Mouse (Mus musculus): ENCODE results near the gene Gm7030. TPM values are rescaled to one million over a fixed set of nuclear protein-coding genes. Genes with fewer than 3 reads are reported as not detected.
A peak's percentile ranks its signal among the peaks of the same experiment; 100 is the strongest.
"Not testable (repeated sequence)": the region's sequence is repeated elsewhere in the genome, so short reads cannot be mapped to it uniquely, and the experiment has no call there.

The Gm7030 gene
- polyA plus RNA-seq, 1 experiment from 2014 or later, result 2.1 TPM

DNA sequence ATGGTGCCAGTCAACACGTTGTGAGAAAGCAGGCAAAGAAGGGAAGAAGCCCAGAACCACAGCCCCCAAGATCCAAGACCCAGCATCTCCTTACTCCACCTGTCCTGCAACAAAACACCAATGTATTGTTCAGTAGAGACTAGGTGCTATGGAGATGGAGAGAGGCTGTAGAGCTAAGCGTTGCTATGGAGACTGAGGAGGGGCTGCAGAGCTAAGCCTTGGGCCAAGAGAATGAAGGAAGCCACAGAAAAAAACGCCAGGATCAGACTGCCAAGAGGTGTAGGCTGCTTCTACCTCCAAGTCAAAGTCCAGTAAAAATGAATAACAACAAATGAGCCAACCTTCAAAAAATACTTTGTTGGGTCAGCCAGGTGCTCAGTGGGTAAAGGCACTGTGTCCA, 12.7 kb downstream of the Gm7030 start:
- not testable (repeated sequence) for H3K4me3 ChIP-seq (ENCODE audit: low read length); H3K27me3 ChIP-seq (replicated peaks; ENCODE audit: control insufficient read depth, insufficient read depth, low read length); H3K36me3 ChIP-seq (ENCODE audit: control insufficient read depth, insufficient read depth, low read length); H3K9ac ChIP-seq (ENCODE audit: low read depth, low read length); H3K4me1 ChIP-seq (ENCODE audit: control insufficient read depth, insufficient read depth, low read length); ATAC-seq; H3K27ac ChIP-seq (ENCODE audit: low read length); H3K4me2 ChIP-seq (ENCODE audit: low read depth, low read length); H3K9me3 ChIP-seq (ENCODE audit: control insufficient read depth, low read length)
- WGBS, result 35% methylated on average over 3 of the region's 3 CpGs

- peak; percentile 58; the same call in 1 of the 2 replicates for ATAC-seq
- not testable (repeated sequence) for H3K9me3 ChIP-seq (ENCODE audit: control insufficient read depth, low read length); H3K27ac ChIP-seq (ENCODE audit: low read length); H3K4me3 ChIP-seq (ENCODE audit: low read length); H3K4me1 ChIP-seq (ENCODE audit: control insufficient read depth, insufficient read depth, low read length); H3K9ac ChIP-seq (ENCODE audit: low read depth, low read length); H3K4me2 ChIP-seq (ENCODE audit: low read depth, low read length); H3K36me3 ChIP-seq (ENCODE audit: control insufficient read depth, insufficient read depth, low read length)
- 18% methylated on average over 6 of the region's 6 CpGs for WGBS
- peaks cover 11% of the 10 kb centered on the region; the same call in 1 of the 2 replicates for H3K27me3 ChIP-seq (replicated peaks; ENCODE audit: control insufficient read depth, insufficient read depth, low read length)
Measured at GRCm38 (mm10) chr17:36113979-36114593, 15.1 kb downstream of the Gm7030 start.

DNA sequence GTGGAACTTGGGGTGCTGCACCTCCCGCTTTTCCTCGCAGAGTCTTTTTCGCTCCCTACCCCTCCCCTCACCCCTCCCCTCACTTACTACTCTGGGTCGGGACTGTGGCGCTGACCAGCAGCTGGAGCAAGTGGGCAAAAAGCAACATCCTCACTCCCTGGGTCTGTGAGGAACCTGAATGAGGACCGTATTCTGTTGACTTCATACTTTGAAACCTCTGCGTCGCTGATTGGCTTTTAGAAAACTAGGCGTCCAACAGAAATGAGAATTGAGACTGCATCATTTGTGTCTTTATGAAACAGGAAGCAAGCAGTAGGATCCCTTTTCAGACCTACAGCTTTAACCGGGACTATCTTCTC, 17.7 kb downstream of the Gm7030 start:
- not testable (repeated sequence) for H3K4me1 ChIP-seq (ENCODE audit: control insufficient read depth, insufficient read depth, low read length); H3K36me3 ChIP-seq (ENCODE audit: control insufficient read depth, insufficient read depth, low read length); H3K27ac ChIP-seq (ENCODE audit: low read length); H3K9me3 ChIP-seq (ENCODE audit: control insufficient read depth, low read length)
- WGBS, result 2% methylated on average over 10 of the region's 10 CpGs
- ATAC-seq, result peak; percentile 37
- peak overlapping the region; percentile 48 for H3K4me3 ChIP-seq (ENCODE audit: low read length)
- 0 out of 2 replicates have a peak overlapping the region, but pooled peaks have one; percentile 40 for H3K9ac ChIP-seq (ENCODE audit: low read depth, low read length)
- peaks cover 13% of the 10 kb centered on the region; the same call in 1 of the 2 replicates for H3K27me3 ChIP-seq (replicated peaks; ENCODE audit: control insufficient read depth, insufficient read depth, low read length)
- peak overlapping the region; percentile 91 for H3K4me2 ChIP-seq (ENCODE audit: low read depth, low read length)

DNA sequence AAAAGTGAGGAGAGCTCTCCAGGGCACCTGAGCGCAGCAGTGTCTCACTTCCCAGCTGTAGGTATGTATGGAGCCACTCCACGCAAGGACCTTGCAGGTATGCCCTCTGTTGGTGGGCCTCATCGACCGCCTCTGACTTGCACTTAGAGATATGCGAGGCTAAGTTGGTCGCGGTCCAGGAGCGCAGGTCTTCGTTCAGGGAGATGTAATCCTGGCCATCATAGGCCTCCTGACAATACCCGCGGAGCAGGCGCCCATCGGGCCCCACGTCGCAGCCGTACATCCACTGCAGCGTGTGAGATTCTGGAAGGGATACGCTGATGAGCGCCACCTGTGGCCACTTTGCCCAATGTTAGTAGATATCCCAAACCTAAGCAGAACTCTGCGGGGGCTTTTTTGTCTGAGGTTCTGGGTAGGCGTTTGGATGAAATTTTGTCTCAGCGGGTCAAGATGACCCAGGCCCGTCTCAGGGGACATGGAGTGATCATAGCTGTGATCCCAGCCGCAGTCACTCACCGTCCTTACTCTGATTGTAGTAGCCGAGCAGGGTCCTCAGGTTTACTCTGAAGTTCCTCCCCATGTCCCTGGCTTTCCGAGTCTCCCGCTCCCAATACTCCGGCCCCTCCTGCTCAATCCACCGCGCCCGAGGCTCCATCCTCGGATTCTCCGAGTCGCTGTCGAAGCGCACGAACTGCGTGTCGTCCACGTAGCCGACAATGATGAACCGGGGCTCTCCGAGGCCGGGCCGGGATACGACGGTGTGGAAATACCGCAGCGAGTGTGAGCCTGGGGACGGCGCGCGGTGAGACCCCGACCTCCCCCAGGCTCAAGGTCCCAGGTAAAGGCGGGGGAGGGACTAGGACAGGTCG, 18.4 kb downstream of the Gm7030 start:
- H3K27me3 ChIP-seq (replicated peaks; ENCODE audit: control insufficient read depth, insufficient read depth, low read length), result peaks cover 13% of the 10 kb centered on the region; the same call in 1 of the 2 replicates
- not testable (repeated sequence) for H3K36me3 ChIP-seq (ENCODE audit: control insufficient read depth, insufficient read depth, low read length); H3K27ac ChIP-seq (ENCODE audit: low read length); H3K9me3 ChIP-seq (ENCODE audit: control insufficient read depth, low read length); H3K4me1 ChIP-seq (ENCODE audit: control insufficient read depth, insufficient read depth, low read length)
- 0 out of 2 replicates have a peak overlapping the region, but pooled peaks have one; percentile 40 for H3K9ac ChIP-seq (ENCODE audit: low read depth, low read length)
- WGBS, result under 1% methylated on average over 57 of the region's 57 CpGs
- H3K4me3 ChIP-seq (ENCODE audit: low read length), result peak overlapping the region; percentile 48
- H3K4me2 ChIP-seq (ENCODE audit: low read depth, low read length), result peak overlapping the region; percentile 91
- ATAC-seq, result peak; percentile 74

DNA sequence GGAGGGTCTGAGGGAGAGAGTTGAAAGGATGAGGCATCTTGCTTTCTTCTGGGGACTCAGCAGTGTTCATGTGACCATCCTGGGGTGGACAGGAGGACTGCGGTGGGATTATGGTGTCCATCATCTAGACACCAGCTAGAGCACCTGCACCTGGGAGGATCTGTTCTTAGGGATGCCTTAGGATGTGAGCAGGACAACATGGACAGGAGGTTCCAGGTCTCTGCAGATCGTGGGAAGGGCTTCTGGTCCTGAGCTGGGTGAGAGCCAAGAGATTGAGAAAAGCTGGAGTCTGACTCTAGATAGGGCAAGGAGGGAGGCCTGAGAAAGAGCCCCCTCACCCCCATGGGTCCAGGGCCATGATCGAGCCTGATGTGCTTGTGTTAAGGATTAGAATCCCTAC, 19.1 kb downstream of the Gm7030 start:
- not testable (repeated sequence) for H3K9me3 ChIP-seq (ENCODE audit: control insufficient read depth, low read length); H3K4me3 ChIP-seq (ENCODE audit: low read length); H3K9ac ChIP-seq (ENCODE audit: low read depth, low read length); H3K4me2 ChIP-seq (ENCODE audit: low read depth, low read length); H3K36me3 ChIP-seq (ENCODE audit: control insufficient read depth, insufficient read depth, low read length); H3K27ac ChIP-seq (ENCODE audit: low read length); ATAC-seq; H3K4me1 ChIP-seq (ENCODE audit: control insufficient read depth, insufficient read depth, low read length)
- 49% methylated on average over 3 of the region's 3 CpGs for WGBS
- peaks cover 13% of the 10 kb centered on the region; the same call in 1 of the 2 replicates for H3K27me3 ChIP-seq (replicated peaks; ENCODE audit: control insufficient read depth, insufficient read depth, low read length)

- H3K27me3 ChIP-seq (replicated peaks; ENCODE audit: control insufficient read depth, insufficient read depth, low read length); H3K4me1 ChIP-seq (ENCODE audit: control insufficient read depth, insufficient read depth, low read length); H3K9me3 ChIP-seq (ENCODE audit: control insufficient read depth, low read length); H3K9ac ChIP-seq (ENCODE audit: low read depth, low read length); H3K4me3 ChIP-seq (ENCODE audit: low read length); H3K4me2 ChIP-seq (ENCODE audit: low read depth, low read length); ATAC-seq; H3K27ac ChIP-seq (ENCODE audit: low read length); H3K36me3 ChIP-seq (ENCODE audit: control insufficient read depth, insufficient read depth, low read length): not testable (repeated sequence)
- 92% methylated on average over 11 of the region's 12 CpGs for WGBS
Measured at GRCm38 (mm10) chr17:36102091-36102490, 27.1 kb downstream of the Gm7030 start.

GRCm38 (mm10) chr17:36099603-36100002, 29.6 kb downstream of the Gm7030 start:
- 70% methylated on average over 2 of the region's 2 CpGs for WGBS

DNA sequence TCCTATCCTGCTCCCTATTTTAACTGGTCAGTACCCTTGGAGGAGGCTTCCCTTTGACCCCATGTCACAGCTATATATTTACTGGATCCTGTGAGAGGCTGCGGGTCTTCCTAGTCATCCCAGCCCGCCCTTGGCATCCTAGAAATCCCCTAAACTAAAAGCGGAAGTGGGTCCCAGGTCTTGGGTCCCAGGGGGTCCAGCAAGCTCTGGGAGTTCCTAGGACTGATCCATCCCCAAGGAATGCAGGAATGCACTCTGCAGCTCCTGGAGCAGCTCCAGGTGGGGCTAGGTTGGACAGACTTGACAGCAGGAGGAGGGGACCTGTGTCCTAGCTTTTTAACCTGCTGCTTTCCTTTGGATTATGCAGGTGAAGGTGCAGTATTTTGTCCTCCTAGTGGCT, 35.3 kb downstream of the Gm7030 start:
- Histone ChIP-seq H3K4me2 (ENCODE audit: low read depth, low read length) (no peak overlapping the region), H3K9ac (ENCODE audit: low read depth, low read length) (no peak overlapping the region), H3K4me1 (ENCODE audit: control insufficient read depth, insufficient read depth, low read length) (no peaks in the 10 kb centered on the region), H3K9me3 (ENCODE audit: control insufficient read depth, low read length) (no peaks in the 10 kb centered on the region), H3K27ac (ENCODE audit: low read length) (no peak overlapping the region), H3K4me3 (ENCODE audit: low read length) (no peak overlapping the region), H3K36me3 (ENCODE audit: control insufficient read depth, insufficient read depth, low read length) (no peaks in the 10 kb centered on the region), H3K27me3 (replicated peaks; ENCODE audit: control insufficient read depth, insufficient read depth, low read length) (0 out of 2 replicates have a peak, but pooled peaks cover 2% of the 10 kb centered on the region)
- ATAC-seq, result no peak
- WGBS, result 27% methylated on average over 3 of the region's 3 CpGs

More at GRCm38 (mm10) chr17:36099603-36100002, 29.6 kb downstream of the Gm7030 start:
- not testable (repeated sequence) for H3K9ac ChIP-seq (ENCODE audit: low read depth, low read length); H3K4me3 ChIP-seq (ENCODE audit: low read length); H3K9me3 ChIP-seq (ENCODE audit: control insufficient read depth, low read length); ATAC-seq; H3K27me3 ChIP-seq (replicated peaks; ENCODE audit: control insufficient read depth, insufficient read depth, low read length); H3K27ac ChIP-seq (ENCODE audit: low read length); H3K4me1 ChIP-seq (ENCODE audit: control insufficient read depth, insufficient read depth, low read length); H3K4me2 ChIP-seq (ENCODE audit: low read depth, low read length); H3K36me3 ChIP-seq (ENCODE audit: control insufficient read depth, insufficient read depth, low read length)

DNA sequence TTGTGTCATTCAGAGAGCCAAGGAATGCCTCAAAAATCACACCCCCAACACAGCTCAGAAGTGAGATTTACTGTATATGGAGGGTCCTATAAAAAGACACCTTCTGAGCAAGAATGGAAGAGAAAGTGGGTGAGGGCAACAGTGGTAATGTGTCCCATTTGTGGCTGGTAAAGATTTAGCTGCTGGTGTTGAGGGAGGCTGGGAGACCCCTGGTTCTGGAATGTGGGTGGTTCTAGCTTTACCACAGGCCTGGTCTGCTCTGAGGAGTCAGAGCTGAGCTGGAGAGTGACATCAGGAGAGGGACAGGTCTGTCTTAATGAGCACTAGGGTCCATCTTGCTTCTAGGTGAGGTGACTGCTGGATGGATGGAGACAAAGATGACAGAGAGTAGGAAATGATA, 36.7 kb downstream of the Gm7030 start:
- H3K4me3 ChIP-seq (ENCODE audit: low read length); H3K4me2 ChIP-seq (ENCODE audit: low read depth, low read length); H3K27me3 ChIP-seq (replicated peaks; ENCODE audit: control insufficient read depth, insufficient read depth, low read length); H3K9ac ChIP-seq (ENCODE audit: low read depth, low read length); H3K9me3 ChIP-seq (ENCODE audit: control insufficient read depth, low read length); H3K4me1 ChIP-seq (ENCODE audit: control insufficient read depth, insufficient read depth, low read length); H3K27ac ChIP-seq (ENCODE audit: low read length); H3K36me3 ChIP-seq (ENCODE audit: control insufficient read depth, insufficient read depth, low read length); ATAC-seq: not testable (repeated sequence)
